Mouse (Mus musculus) hindbrain, embryonic 15.5 days (tissue): ENCODE measurements around the gene Sirt7. TPM values are rescaled to one million over a fixed set of nuclear protein-coding genes. Genes with fewer than 3 reads are reported as not detected.
A peak's percentile ranks its signal among the peaks of the same experiment; 100 is the strongest.

Source experiments
- ATAC-seq: fragments of 200-750 bp; cut with Nextera tagmentation; 2 replicates; pipeline ENCODE4 v1.8.0; 2017; ENCODE audit warnings: low read depth, moderate number of reproducible peaks, moderate TSS enrichment; ENCODE audit not compliant: low FRiP score
- H3K27ac ChIP-seq: fragments of 300-500 bp; sonication (generic); replicated peaks from 2 replicates; pipeline ENCODE4 v1.5.1; 2015; ENCODE audit warnings: mild to moderate bottlenecking, inconsistent platforms
- H3K27me3 ChIP-seq: fragments of 300-500 bp; sonication (generic); 2 replicates; pipeline ENCODE4 v1.6.1; 2015; ENCODE audit warnings: control low read depth, inconsistent platforms
- H3K36me3 ChIP-seq: fragments of 300-500 bp; sonication (generic); 2 replicates; pipeline ENCODE4 v1.6.1; 2015; ENCODE audit warnings: control low read depth, inconsistent platforms
- H3K4me1 ChIP-seq: fragments of 300-500 bp; sonication (generic); replicated peaks from 2 replicates; pipeline ENCODE4 v1.6.1; 2015; ENCODE audit warnings: control low read depth, inconsistent platforms
- H3K4me2 ChIP-seq: fragments of 300-500 bp; sonication (generic); 2 replicates; pipeline ENCODE4 v1.6.1; 2015; ENCODE audit warnings: moderate library complexity, mild to moderate bottlenecking, inconsistent platforms
- H3K4me3 ChIP-seq: fragments of 300-500 bp; sonication (generic); 2 replicates; pipeline ENCODE4 v1.5.1; 2015; ENCODE audit warnings: mild to moderate bottlenecking, inconsistent platforms
- H3K9ac ChIP-seq: fragments of 300-500 bp; sonication (generic); 2 replicates; pipeline ENCODE4 v1.6.1; 2015; ENCODE audit warnings: inconsistent platforms
- H3K9me3 ChIP-seq: fragments of 300-500 bp; sonication (generic); 2 replicates; pipeline ENCODE4 v1.6.1; 2016; ENCODE audit warnings: control low read depth, inconsistent platforms
- WGBS: fragments of 180-500 bp; shearing (Covaris S2); methylation state at CpG from one replicate; pipeline ENCODE4 v1.1.7; 2015; 5-methylcytosine and 5-hydroxymethylcytosine counted together
- polyA plus RNA-seq: library from polyadenylated mRNA; unstranded; fragments of >200 nt; fragmentation: Nextera tagmentation; extraction: Ambion mirVana; gene quantifications from 2 replicates; pipeline ENCODE4 v1.2.1, GENCODE M21; 2015

Sirt7 gene
- polyA plus RNA-seq, 1 experiment from 2014 or later = 45.6 TPM

GRCm38 (mm10) chr11:120658876-120659410, 33.9 kb upstream of the Sirt7 start:
- Histone ChIP-seq H3K27me3 (peaks cover 75% of the 10 kb centered on the region), H3K27ac (no peak overlapping the region), H3K4me3 (0 out of 2 replicates have a peak overlapping the region, but pooled peaks have one; percentile 6), H3K36me3 (no peaks in the 10 kb centered on the region), H3K9ac (no peak overlapping the region), H3K4me2 (no peak overlapping the region), H3K9me3 (no peaks in the 10 kb centered on the region), H3K4me1 (peaks cover 19% of the 10 kb centered on the region)
- WGBS = 2% methylated on average over 24 of the region's 24 CpGs
- no peak for ATAC-seq

- no peak overlapping the region for H3K9ac ChIP-seq
- ATAC-seq = no peak
- H3K27ac ChIP-seq = no peak overlapping the region
- no peak overlapping the region for H3K4me3 ChIP-seq
- peaks cover 19% of the 10 kb centered on the region for H3K4me1 ChIP-seq
- H3K9me3 ChIP-seq = no peaks in the 10 kb centered on the region
- H3K4me2 ChIP-seq = no peak overlapping the region
- H3K27me3 ChIP-seq = peaks cover 59% of the 10 kb centered on the region
- no peaks in the 10 kb centered on the region for H3K36me3 ChIP-seq
- 84% methylated on average over 4 of the region's 4 CpGs for WGBS
These were observed 32.3 kb upstream of the Sirt7 start for GRCm38 (mm10) chr11:120657301-120657700.

DNA sequence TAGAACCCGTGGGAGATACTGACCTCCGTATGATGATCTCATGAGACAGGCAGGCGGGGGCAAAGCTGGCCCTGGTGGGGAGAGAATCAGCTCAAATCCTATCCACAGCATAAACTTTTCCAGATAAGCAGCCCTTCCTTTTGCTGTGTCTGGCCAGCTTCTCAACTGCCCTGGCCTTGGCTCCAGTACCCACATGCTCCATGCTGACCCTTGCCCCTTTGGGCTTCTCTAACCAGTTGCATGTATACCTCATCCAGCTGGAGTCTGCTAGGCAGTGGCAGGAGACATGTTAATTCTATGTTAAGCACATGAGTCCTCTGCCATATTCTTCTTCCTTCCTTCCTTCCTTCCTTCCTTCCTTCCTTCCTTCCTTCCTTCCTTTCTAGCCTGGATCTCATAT, 29.7 kb upstream of the Sirt7 start:
- peaks cover 2% of the 10 kb centered on the region; the same call in 1 of the 2 replicates for H3K4me1 ChIP-seq
- no peak overlapping the region for H3K4me3 ChIP-seq
- H3K27me3 ChIP-seq = peaks cover 33% of the 10 kb centered on the region
- H3K4me2 ChIP-seq = no peak overlapping the region
- no peaks in the 10 kb centered on the region for H3K9me3 ChIP-seq
- 88% methylated on average over 3 of the region's 3 CpGs for WGBS
- no peak overlapping the region for H3K9ac ChIP-seq
- H3K36me3 ChIP-seq = no peaks in the 10 kb centered on the region
- no peak overlapping the region for H3K27ac ChIP-seq
- ATAC-seq = no peak

GRCm38 (mm10) chr11:120651872-120652271, 26.8 kb upstream of the Sirt7 start:
- H3K27ac ChIP-seq = no peak overlapping the region
- H3K9ac ChIP-seq = no peak overlapping the region
- no peaks in the 10 kb centered on the region for H3K9me3 ChIP-seq
- no peak for ATAC-seq
- H3K4me1 ChIP-seq = peaks cover 7% of the 10 kb centered on the region
- H3K36me3 ChIP-seq = no peaks in the 10 kb centered on the region
- H3K4me2 ChIP-seq = no peak overlapping the region
- peaks cover 8% of the 10 kb centered on the region; the same call in 1 of the 2 replicates for H3K27me3 ChIP-seq
- no peak overlapping the region for H3K4me3 ChIP-seq
- WGBS = 58% methylated on average over 3 of the region's 3 CpGs

- no peak within 1 kb of the TSS for H3K27ac ChIP-seq
- peaks cover 16% of the 10 kb centered on the region for H3K4me1 ChIP-seq
- H3K9me3 ChIP-seq = no peaks in the 10 kb centered on the region
- H3K4me3 ChIP-seq = peak within 1 kb of the TSS; percentile 25
- H3K27me3 ChIP-seq = no peaks in the 10 kb centered on the region; the same call in 1 of the 2 replicates
- peak within 1 kb of the TSS; percentile 57 for H3K4me2 ChIP-seq
- peak within 1 kb of the TSS; percentile 39 for H3K9ac ChIP-seq
- no peaks in the 10 kb centered on the region for H3K36me3 ChIP-seq
- ATAC-seq = no peak
- WGBS = 4% methylated on average over 13 of the region's 13 CpGs
These were observed 23.0 kb upstream of the Sirt7 start, which contains the start of gene Myadml2 for GRCm38 (mm10) chr11:120648001-120648476. Gene Myadml2 (minus strand): TSS chr11:120648158.

- ATAC-seq = no peak
- 82% methylated on average over 35 of the region's 35 CpGs for WGBS
- no peaks in the 10 kb centered on the region; the same call in 1 of the 2 replicates for H3K27me3 ChIP-seq
- peaks cover 21% of the 10 kb centered on the region for H3K4me1 ChIP-seq
- H3K4me2 ChIP-seq = peak overlapping the region; percentile 57
- H3K27ac ChIP-seq = no peak overlapping the region
- H3K36me3 ChIP-seq = no peaks in the 10 kb centered on the region
- 0 out of 2 replicates have a peak overlapping the region, but pooled peaks have one; percentile 39 for H3K9ac ChIP-seq
- peak overlapping the region; percentile 25; the same call in 1 of the 2 replicates for H3K4me3 ChIP-seq
- no peaks in the 10 kb centered on the region for H3K9me3 ChIP-seq
These were observed 22.2 kb upstream of the Sirt7 start for GRCm38 (mm10) chr11:120647047-120647830.

- under 1% methylated on average over 15 of the region's 15 CpGs for WGBS
- peak within 1 kb of the TSS; percentile 60 for H3K27ac ChIP-seq
These were observed 18.6 kb upstream of the Sirt7 start, which contains the start of gene Pycr1 for GRCm38 (mm10) chr11:120643601-120643987. Gene Pycr1 (minus strand): TSS chr11:120643769.

DNA sequence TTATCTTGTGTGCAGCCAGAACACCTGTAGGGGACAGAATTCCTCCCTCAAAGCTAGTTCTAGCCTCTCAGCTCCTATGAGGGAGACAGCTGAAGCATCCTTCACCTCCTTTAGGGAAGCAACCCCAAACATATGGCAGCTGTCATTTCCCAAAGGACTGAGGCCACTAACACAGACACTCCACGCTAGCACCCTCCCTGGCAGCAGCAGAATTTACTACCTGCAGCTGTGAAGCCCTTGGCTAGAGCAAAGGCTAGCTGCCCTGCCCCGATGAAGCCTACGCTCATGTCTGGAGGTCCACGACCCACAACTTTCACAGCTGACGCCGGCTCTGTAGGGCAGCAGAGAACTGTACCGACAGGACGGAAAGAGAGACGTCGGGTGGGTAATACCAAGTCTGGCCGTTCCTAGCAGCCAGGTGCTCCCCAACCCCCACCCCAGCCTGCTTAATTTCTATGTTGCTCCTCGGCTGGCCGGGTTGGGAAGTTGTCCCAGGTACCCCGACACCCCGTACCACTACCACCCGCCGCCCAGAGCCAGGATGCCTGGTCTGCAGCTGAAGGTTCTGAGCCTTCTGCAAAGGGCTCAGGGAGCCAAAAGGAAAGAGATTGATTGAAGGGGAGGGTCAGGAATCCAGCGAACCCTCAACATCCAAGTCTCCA, 18.0 kb upstream of the Sirt7 start:
- Histone ChIP-seq H3K4me1 (peaks cover 18% of the 10 kb centered on the region), H3K9me3 (no peaks in the 10 kb centered on the region), H3K36me3 (no peaks in the 10 kb centered on the region), H3K27me3 (no peaks in the 10 kb centered on the region; the same call in 1 of the 2 replicates), H3K27ac (peak overlapping the region; percentile 60), H3K4me2 (peak overlapping the region; percentile 95), H3K4me3 (peak overlapping the region; percentile 59), H3K9ac (peak overlapping the region; percentile 77)
- ATAC-seq = peak; percentile 79
- under 1% methylated on average over 18 of the region's 18 CpGs for WGBS

More at GRCm38 (mm10) chr11:120643601-120643987, 18.6 kb upstream of the Sirt7 start, which contains the start of gene Pycr1:
- Histone ChIP-seq H3K27me3 (no peaks in the 10 kb centered on the region; the same call in 1 of the 2 replicates), H3K9ac (peak within 1 kb of the TSS; percentile 77), H3K4me1 (peaks cover 21% of the 10 kb centered on the region), H3K4me2 (peak within 1 kb of the TSS; percentile 95), H3K36me3 (no peaks in the 10 kb centered on the region), H3K9me3 (no peaks in the 10 kb centered on the region), H3K4me3 (peak within 1 kb of the TSS; percentile 59)
- ATAC-seq = peak; percentile 98

GRCm38 (mm10) chr11:120641869-120642268, 16.8 kb upstream of the Sirt7 start:
- no peak overlapping the region for H3K9ac ChIP-seq
- 92% methylated on average over 8 of the region's 8 CpGs for WGBS
- no peak overlapping the region for H3K4me2 ChIP-seq

DNA sequence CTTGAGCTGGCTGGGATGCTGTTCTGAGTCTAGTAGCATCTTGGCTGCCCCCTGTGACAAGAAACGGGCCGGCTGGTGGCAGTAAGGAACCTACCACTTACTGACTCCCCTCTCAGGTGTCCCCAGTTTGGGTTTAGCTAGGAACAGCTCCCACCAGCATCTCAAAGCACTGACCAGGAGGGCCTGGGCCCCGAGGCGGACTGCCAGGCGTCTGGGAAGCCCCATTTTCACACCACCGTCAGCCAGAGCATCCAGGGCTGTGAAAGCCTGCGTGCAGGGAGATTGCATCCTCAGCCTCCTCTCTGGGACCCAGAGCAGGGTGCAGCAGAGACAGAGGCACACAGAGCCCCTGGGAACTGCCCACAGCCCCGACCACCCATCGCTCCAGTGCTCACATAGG, 16.2 kb upstream of the Sirt7 start:
- 65% methylated on average over 9 of the region's 9 CpGs for WGBS
- H3K36me3 ChIP-seq = no peaks in the 10 kb centered on the region
- peaks cover 14% of the 10 kb centered on the region for H3K4me1 ChIP-seq
- H3K27me3 ChIP-seq = no peaks in the 10 kb centered on the region
- H3K4me3 ChIP-seq = no peak overlapping the region
- no peaks in the 10 kb centered on the region for H3K9me3 ChIP-seq
- no peak overlapping the region for H3K27ac ChIP-seq
- ATAC-seq = no peak
- H3K9ac ChIP-seq = no peak overlapping the region
- H3K4me2 ChIP-seq = no peak overlapping the region

More at GRCm38 (mm10) chr11:120641869-120642268, 16.8 kb upstream of the Sirt7 start:
- no peak overlapping the region for H3K27ac ChIP-seq
- no peaks in the 10 kb centered on the region for H3K36me3 ChIP-seq
- no peak for ATAC-seq
- no peaks in the 10 kb centered on the region; the same call in 1 of the 2 replicates for H3K27me3 ChIP-seq
- H3K9me3 ChIP-seq = no peaks in the 10 kb centered on the region
- H3K4me3 ChIP-seq = no peak overlapping the region
- peaks cover 14% of the 10 kb centered on the region for H3K4me1 ChIP-seq

- no peak overlapping the region for H3K4me3 ChIP-seq
- ATAC-seq = no peak
- no peaks in the 10 kb centered on the region for H3K36me3 ChIP-seq
- H3K27me3 ChIP-seq = no peaks in the 10 kb centered on the region
- H3K4me1 ChIP-seq = peaks cover 32% of the 10 kb centered on the region
- H3K4me2 ChIP-seq = no peak overlapping the region
- no peak overlapping the region for H3K9ac ChIP-seq
- H3K27ac ChIP-seq = no peak overlapping the region
- no peaks in the 10 kb centered on the region for H3K9me3 ChIP-seq
- 76% methylated on average over 5 of the region's 5 CpGs for WGBS
These were observed 9.8 kb upstream of the Sirt7 start for GRCm38 (mm10) chr11:120634810-120635209.
